Mouse (Mus musculus): ENCODE measurements around the gene Zmiz2.
"Not testable (repeated sequence)": the region's sequence is repeated elsewhere in the genome, so short reads cannot be mapped to it uniquely, and the experiment has no call there.

The Zmiz2 gene

GRCm38 (mm10) chr11:6430186-6430585 is 41.3 kb downstream of the Zmiz2 start:
- DNase-seq = no peak

DNA sequence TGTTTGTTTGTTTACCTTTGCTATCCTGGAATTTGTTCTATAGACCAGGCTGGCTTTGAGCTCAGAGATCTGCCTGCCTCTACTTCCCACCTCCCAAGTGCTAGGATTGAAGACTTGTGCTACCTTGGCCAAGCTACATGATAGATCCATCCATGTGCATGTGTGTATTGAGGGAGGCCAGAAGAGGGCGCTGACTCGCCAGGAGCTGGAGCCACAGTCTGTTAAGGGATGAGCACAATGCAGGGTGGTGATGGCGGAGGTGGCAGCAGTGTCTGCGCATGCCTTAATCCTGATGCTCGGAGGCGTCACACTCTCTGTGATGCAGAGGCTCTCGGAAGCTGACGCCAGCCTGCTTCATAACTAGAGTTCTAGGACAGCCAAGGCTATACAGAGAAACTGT is 47.6 kb downstream of the Zmiz2 start:
- peak; percentile 53 for DNase-seq

DNA sequence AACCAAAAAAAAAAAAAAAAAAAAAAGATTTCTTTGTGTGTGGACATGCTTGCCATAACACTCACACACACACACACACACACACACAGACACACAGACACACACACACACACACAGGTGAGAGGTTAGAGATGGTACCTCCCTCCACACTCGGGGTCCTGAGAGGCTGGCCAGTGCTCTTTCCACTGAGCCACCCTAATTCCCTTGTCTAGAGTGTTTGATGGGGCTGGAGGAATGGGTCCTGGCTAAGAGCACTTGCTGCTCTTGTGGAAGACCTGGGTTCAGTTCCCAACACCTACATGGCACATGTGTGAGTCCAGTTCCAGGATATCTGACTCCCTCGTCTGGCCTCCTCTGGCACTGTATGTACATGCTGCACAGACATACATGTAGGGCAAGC is 48.8 kb downstream of the Zmiz2 start:
- DNase-seq = no peak

DNA sequence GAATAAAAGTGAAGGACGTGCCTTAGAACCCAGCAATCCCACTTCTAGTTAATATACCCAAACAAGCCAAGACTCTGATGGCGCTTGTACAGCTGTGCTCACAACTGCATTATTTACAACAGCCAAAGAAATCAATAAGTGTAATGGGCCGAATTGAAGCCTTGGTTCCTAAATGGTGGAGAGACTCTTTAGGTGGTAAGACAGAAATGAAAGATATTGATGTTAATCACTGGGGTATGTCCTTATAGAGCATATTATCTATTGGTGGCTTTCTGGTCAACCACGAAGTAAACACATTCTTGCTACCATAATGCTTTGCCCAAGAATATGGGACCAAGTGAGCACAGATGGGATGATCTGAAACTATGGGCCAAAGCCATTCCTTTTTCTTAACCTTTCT is 51.3 kb downstream of the Zmiz2 start:
- no peak for DNase-seq

- peak; percentile 17 for DNase-seq
These were observed 53.7 kb downstream of the Zmiz2 start for GRCm38 (mm10) chr11:6442566-6442965.

- no peak for DNase-seq
These were observed 54.2 kb downstream of the Zmiz2 start for GRCm38 (mm10) chr11:6443102-6443501.

GRCm38 (mm10) chr11:6443727-6444076 is 54.8 kb downstream of the Zmiz2 start:
- DNase-seq = no peak

- peak; percentile 99 for DNase-seq
These were observed 55.4 kb downstream of the Zmiz2 start, which contains the start of gene H2afv for GRCm38 (mm10) chr11:6444077-6444853. H2afv (minus strand) TSS chr11:6444443.

- DNase-seq = no peak
These were observed 56.6 kb downstream of the Zmiz2 start for GRCm38 (mm10) chr11:6445441-6445840.

- no peak for DNase-seq
These were observed 57.1 kb downstream of the Zmiz2 start for GRCm38 (mm10) chr11:6445951-6446350.

DNA sequence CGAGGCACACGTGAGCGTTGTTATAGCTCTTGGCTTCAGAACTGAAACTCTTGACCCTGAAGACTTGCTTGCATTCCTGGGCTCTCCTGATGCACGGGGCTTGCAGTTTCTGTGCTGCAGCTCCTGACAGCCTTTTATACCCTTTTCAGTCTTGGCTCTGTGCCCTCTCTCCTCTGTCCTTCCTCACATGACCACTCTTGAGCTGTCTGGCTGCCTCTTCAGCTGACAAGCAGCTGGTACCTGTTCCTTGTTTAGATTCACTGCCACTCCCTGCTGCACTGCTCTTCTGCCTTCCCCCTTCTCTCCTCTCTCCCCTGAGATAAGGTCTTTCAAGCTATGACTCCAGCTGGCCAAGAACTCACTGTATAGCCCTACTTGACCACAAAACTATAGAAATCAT is 58.6 kb downstream of the Zmiz2 start:
- no peak for DNase-seq

DNA sequence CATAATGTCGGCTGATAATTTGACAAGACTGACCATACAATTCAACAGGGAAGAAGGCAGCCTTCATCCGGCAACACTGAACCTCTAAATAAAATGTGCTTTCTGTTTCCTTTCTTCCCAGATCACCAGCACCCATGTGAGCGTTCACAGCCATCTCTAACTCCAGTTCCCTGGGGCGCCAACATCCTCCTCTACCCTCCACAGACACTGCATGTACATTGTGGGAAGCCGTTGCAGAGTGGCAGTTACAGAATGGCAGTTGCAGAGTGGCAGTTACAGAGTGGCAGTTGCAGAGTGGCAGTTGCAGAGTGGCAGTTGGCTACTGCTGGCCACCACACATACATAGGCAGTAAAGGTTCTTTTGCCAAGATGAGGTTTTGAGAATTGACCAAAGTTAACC is 59.3 kb downstream of the Zmiz2 start:
- DNase-seq = not testable (repeated sequence)
